Mouse (Mus musculus) Patski (cell line): Measurements from ENCODE around the gene Ercc6l. TPM values are rescaled to one million over a fixed set of nuclear protein-coding genes. Genes with fewer than 3 reads are reported as not detected.
"Not testable (repeated sequence)": the region's sequence is repeated elsewhere in the genome, so short reads cannot be mapped to it uniquely, and the experiment has no call there.

ENCODE experiments used
- ATAC-seq: fragments of 100-300 bp; one replicate; pipeline ENCODE4 v1.8.0; 2021
- CTCF ChIA-PET: fragments of 350-600 bp; sonication (Branson Sonifier 250); formaldehyde crosslinking; loops from one replicate; lab custom pipeline; 2022; ENCODE audit warnings: inconsistent platforms; lab: Charles Lee
- POLR2A ChIA-PET: fragments of 350-600 bp; sonication (Branson Sonifier 250); formaldehyde crosslinking; loops from one replicate; lab custom pipeline; 2022; ENCODE audit warnings: antibody characterized with exemption, inconsistent platforms; lab: Charles Lee
- DNase-seq: peaks from one replicate; pipeline ENCODE4 v3.0.0-alpha.2; 2011; ENCODE audit warnings: low read depth, low spot score
- H3K27me3 ChIP-seq: fragments of 371-371 bp; one replicate; pipeline ENCODE4 v1.5.1; 2021
- CTCF ChIP-seq: fragments of 100-300 bp; IDR thresholded peaks from one replicate; pipeline ENCODE4 v1.5.1; 2021
- in situ Hi-C: fragments of 300-500 bp; cut with MboI; formaldehyde crosslinking; loops from 3 replicates; pipeline ENCODE4 v1.11.1; 2018; ENCODE audit warnings: low pct_unique_long_range_greater_than_20kb, mixed read lengths
- polyA plus RNA-seq: library from polyadenylated mRNA; unstranded; gene quantifications from one replicate; pipeline ENCODE4 v1.2.3, GENCODE M21; 2021

The Ercc6l gene
- polyA plus RNA-seq, 1 experiment from 2014 or later, result 5.7 TPM

DNA sequence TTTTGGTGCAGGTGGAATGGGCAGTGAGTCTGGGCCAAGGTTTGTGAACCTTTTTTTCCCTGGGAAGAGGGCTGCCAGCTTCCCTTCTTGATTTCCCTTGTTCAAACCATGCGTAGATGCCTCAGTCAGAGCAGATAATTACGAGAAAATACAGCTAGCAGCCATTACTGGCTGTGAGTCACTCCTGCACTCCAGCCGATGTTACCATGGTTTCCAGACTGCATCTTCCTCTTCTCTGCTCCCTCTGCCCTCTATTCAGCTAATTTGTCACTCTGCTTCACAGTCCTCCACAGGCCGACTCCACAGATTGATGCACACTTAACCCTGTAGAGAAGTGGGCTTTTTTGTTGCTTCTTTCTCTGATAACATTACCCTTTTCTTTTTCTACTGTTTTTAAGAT is 41.2 kb downstream of the Ercc6l start:
- no peak for DNase-seq
- TF ChIP-seq CTCF, result no peak
- H3K27me3 ChIP-seq, result peaks cover 8% of the 10 kb centered on the region
- in situ Hi-C loops, result loop anchor here (5.0 kb wide), 1 partner anchor 38 kb away; no protein-coding TSS in a partner anchor
- CTCF ChIA-PET, result no interaction called here
- POLR2A ChIA-PET, result no interaction called here
- ATAC-seq, result no peak

DNA sequence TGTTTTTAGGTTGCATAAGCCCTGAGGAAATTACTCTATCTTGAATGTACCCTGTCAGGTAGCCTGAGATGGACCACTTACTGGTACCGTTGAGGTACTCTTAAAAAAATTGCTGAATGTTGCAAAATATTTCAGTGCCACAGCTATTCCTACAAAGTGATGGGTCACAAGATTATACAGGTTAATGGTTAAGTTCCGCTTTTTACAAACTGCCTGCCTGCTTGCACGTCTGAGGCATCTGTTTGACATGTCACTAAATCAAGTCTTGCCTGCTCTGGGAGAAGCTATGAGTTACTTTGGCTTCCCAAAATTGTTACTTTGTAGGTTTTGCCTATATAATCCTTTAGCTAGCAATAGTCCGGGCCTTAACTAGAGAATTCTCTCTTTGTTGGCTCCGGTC is 47.5 kb downstream of the Ercc6l start:
- peaks cover 11% of the 10 kb centered on the region for H3K27me3 ChIP-seq
- ATAC-seq, DNase-seq, CTCF ChIA-PET, in situ Hi-C loops: not testable (repeated sequence)
- POLR2A ChIA-PET, result interaction anchor here (0.6 kb wide), 1 partner anchor 425 kb away, joined by 3 read pairs; no protein-coding TSS in a partner anchor

DNA sequence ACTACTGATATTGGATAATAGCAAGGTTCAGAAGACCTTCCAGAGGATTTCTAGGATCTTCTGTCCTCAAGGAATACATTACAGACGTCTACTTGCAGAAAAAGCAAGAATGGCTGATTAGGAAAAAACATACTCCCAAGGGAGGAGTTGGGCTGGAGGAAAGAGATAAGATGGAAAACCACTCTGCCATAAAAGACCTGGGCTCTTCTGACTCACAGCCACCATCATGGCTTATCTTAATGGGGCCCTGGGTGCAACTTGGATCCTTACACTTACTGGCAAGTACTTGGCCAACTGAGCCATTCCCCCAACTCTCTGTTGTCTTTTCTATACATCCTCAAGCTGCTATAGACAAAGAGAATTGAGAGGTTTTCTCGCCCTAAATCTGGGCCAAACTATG is 53.1 kb downstream of the Ercc6l start:
- H3K27me3 ChIP-seq, POLR2A ChIA-PET, in situ Hi-C loops, DNase-seq, CTCF ChIA-PET, ATAC-seq: not testable (repeated sequence)

DNA sequence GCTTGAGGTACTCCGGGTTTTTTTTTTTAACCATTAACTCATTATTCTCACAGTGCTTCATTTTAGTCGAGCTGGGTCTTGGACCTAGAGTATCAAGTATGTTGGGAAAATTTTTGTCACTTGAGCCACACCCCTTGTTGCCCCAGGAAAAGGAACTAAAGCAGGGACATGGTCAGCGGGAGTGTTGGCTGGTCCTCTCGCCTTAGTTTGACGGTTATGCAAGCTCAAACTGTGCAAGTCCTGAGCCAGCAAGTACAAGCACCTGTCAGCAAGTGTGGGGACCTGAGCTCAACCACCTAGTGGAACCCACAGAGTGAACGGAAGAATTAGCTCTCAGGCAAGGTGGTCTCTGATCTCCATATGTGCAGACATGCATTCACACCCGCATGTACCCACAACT is 55.0 kb downstream of the Ercc6l start:
- ATAC-seq, result no peak
- no peak for DNase-seq
- no peaks in the 10 kb centered on the region for H3K27me3 ChIP-seq
- ChIA-PET POLR2A (no interaction called here), CTCF (interaction anchor here (1.2 kb wide), 1 partner anchor 11 kb away, joined by 3 read pairs; no protein-coding TSS in a partner anchor)
- in situ Hi-C loops, result no loop called here
- TF ChIP-seq CTCF, result no peak

DNA sequence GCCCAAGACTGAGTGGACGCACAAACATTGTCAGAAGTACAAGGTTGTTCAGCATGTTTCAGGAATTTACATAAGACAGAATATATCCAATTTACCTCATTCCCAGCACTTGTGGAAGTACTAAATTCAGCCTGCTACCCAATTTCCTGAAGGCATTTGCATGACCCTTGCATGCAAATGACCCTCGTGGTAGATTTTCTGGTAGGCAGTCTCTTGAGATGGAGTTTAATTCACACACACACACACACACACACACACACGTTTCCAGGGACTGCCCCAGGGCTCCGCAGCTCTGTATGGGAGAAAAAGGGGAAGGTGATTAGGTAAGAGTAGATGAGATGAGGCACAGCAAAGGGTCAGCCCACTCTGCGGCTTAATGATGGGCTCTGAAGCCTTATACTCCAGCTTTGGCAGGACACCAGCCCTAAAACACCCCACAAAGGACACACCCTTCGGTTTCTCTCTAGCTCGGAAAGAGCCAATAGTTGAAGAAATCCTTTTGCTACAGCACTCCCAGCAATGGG is 62.4 kb downstream of the Ercc6l start:
- DNase-seq, result no peak
- POLR2A ChIA-PET, result no interaction called here
- no peak for TF ChIP-seq CTCF
- CTCF ChIA-PET, result interaction anchor here (1.9 kb wide), 1 partner anchor 28 kb away, joined by 5 read pairs; no protein-coding TSS in a partner anchor
- in situ Hi-C loops, result no loop called here
- H3K27me3 ChIP-seq, result peaks cover 11% of the 10 kb centered on the region
- ATAC-seq, result no peak

Other genes with a start within 250 kb of the Ercc6l start
- 8.5 TPM for gene Rtl5, start 85.8 kb downstream of the Ercc6l start, polyA plus RNA-seq
- 76.5 TPM for gene Pin4, start 37.6 kb downstream of the Ercc6l start, polyA plus RNA-seq
- 1,274 TPM for gene Rps4x, start 32.3 kb upstream of the Ercc6l start, polyA plus RNA-seq
- gene Cited1, start 95.1 kb upstream of the Ercc6l start, polyA plus RNA-seq, result 13.0 TPM